Mouse (Mus musculus) ES-Bruce4 (cell line): Measurements from ENCODE around the gene Tle3.

ENCODE experiments used
- CTCF ChIP-seq: IDR thresholded peaks from one replicate; pipeline ENCODE4 v1.8.1; 2011; ENCODE audit warnings: low read depth, low read length
- POLR2A ChIP-seq: IDR thresholded peaks from one replicate; pipeline ENCODE4 v1.8.1; 2011; ENCODE audit warnings: low read length; ENCODE audit not compliant: insufficient read depth

DNA sequence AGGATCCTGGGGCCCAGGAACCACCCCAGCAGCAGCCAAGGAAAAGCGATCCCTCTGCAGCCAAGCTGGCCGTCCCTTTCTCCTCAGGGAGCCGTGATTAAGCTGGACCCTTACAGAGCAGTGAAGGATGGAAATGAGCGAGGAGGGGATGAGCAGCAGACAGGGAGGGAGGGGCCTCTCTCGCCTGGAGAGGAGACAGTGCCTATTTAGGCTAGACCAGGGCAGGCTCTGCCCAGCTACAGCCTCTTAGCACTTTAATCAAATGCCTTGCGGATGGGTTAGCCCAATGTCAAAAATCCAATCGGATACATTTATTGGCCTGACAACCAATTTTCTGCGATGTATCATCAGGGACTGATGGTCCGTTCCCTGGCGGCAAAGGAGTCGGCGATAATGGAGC lies 47.8 kb upstream of the Tle3 start:
- no peak for TF ChIP-seq POLR2A
- no peak for TF ChIP-seq CTCF
